Mouse (Mus musculus) hindbrain, embryonic 13.5 days (tissue): Measurements from ENCODE around the gene Ptov1. TPM values are rescaled to one million over a fixed set of nuclear protein-coding genes. Genes with fewer than 3 reads are reported as not detected.
A peak's percentile ranks its signal among the peaks of the same experiment; 100 is the strongest.

Source experiments
- ATAC-seq: fragments of 200-750 bp; cut with Nextera tagmentation; 2 replicates; pipeline ENCODE4 v1.8.0; 2017; ENCODE audit warnings: moderate TSS enrichment; ENCODE audit not compliant: low FRiP score
- H3K27ac ChIP-seq: fragments of 300-500 bp; sonication (generic); 2 replicates; pipeline ENCODE4 v1.5.1; 2015; ENCODE audit warnings: inconsistent platforms, mild to moderate bottlenecking, moderate library complexity
- H3K27me3 ChIP-seq: fragments of 300-500 bp; sonication (generic); 2 replicates; pipeline ENCODE4 v1.6.1; 2015; ENCODE audit warnings: mild to moderate bottlenecking, inconsistent platforms
- H3K36me3 ChIP-seq: fragments of 300-500 bp; sonication (generic); 2 replicates; pipeline ENCODE4 v1.6.1; 2015; ENCODE audit warnings: mild to moderate bottlenecking, inconsistent platforms
- H3K4me1 ChIP-seq: fragments of 300-500 bp; sonication (generic); replicated peaks from 2 replicates; pipeline ENCODE4 v1.6.1; 2015; ENCODE audit warnings: inconsistent platforms
- H3K4me2 ChIP-seq: fragments of 300-500 bp; sonication (generic); 2 replicates; pipeline ENCODE4 v1.6.1; 2015; ENCODE audit warnings: inconsistent platforms, mild to moderate bottlenecking, moderate library complexity
- H3K4me3 ChIP-seq: fragments of 300-500 bp; sonication (generic); 2 replicates; pipeline ENCODE4 v1.5.1; 2015; ENCODE audit warnings: mild to moderate bottlenecking, inconsistent platforms
- H3K9ac ChIP-seq: fragments of 300-500 bp; sonication (generic); 2 replicates; pipeline ENCODE4 v1.6.1; 2015; ENCODE audit warnings: mild to moderate bottlenecking, inconsistent platforms
- H3K9me3 ChIP-seq: fragments of 300-500 bp; sonication (generic); 2 replicates; pipeline ENCODE4 v1.6.1; 2016; ENCODE audit warnings: inconsistent platforms
- WGBS: fragments of 180-500 bp; shearing (Covaris S2); methylation state at CpG from one replicate; pipeline ENCODE4 v1.1.7; 2015; 5-methylcytosine and 5-hydroxymethylcytosine counted together
- polyA plus RNA-seq: library from polyadenylated mRNA; unstranded; fragments of >200 nt; fragmentation: Nextera tagmentation; extraction: Ambion mirVana; gene quantifications from 2 replicates; pipeline ENCODE4 v1.2.1, GENCODE M21; 2015

Ptov1 gene
- polyA plus RNA-seq, 1 experiment from 2014 or later: 495 TPM

- no peaks in the 10 kb centered on the region for H3K9me3 ChIP-seq
- peak overlapping the region; percentile 93 for H3K27ac ChIP-seq
- peaks cover 29% of the 10 kb centered on the region for H3K36me3 ChIP-seq
- H3K4me3 ChIP-seq: peak overlapping the region; percentile 56
- H3K4me2 ChIP-seq: peak overlapping the region; percentile 80
- H3K9ac ChIP-seq: peak overlapping the region; percentile 76
- no peak for ATAC-seq
- 28% methylated on average over 10 of the region's 10 CpGs for WGBS
- peaks cover 61% of the 10 kb centered on the region for H3K4me1 ChIP-seq
- no peaks in the 10 kb centered on the region for H3K27me3 ChIP-seq
Measured at GRCm38 (mm10) chr7:44896499-44896898, 26.9 kb upstream of the Ptov1 start.

- peaks cover 61% of the 10 kb centered on the region for H3K4me1 ChIP-seq
- no peaks in the 10 kb centered on the region for H3K27me3 ChIP-seq
- peak; percentile 84 for ATAC-seq
- H3K9ac ChIP-seq: peak within 1 kb of the TSS; percentile 76
- H3K27ac ChIP-seq: peak within 1 kb of the TSS; percentile 93
- peak within 1 kb of the TSS; percentile 56 for H3K4me3 ChIP-seq
- no peaks in the 10 kb centered on the region for H3K9me3 ChIP-seq
- under 1% methylated on average over 34 of the region's 34 CpGs for WGBS
- peaks cover 22% of the 10 kb centered on the region for H3K36me3 ChIP-seq
- H3K4me2 ChIP-seq: peak within 1 kb of the TSS; percentile 80
Measured at GRCm38 (mm10) chr7:44895593-44896434, 26.2 kb upstream of the Ptov1 start, which contains the start of gene Fuz. Gene Fuz (plus strand): TSS chr7:44896079.

- Histone ChIP-seq H3K9ac (no peak overlapping the region), H3K36me3 (peaks cover 16% of the 10 kb centered on the region), H3K27ac (peak overlapping the region; percentile 93), H3K9me3 (no peaks in the 10 kb centered on the region), H3K4me2 (peak overlapping the region; percentile 80), H3K4me3 (peak overlapping the region; percentile 56), H3K4me1 (peaks cover 67% of the 10 kb centered on the region), H3K27me3 (no peaks in the 10 kb centered on the region)
- 24% methylated on average over 7 of the region's 7 CpGs for WGBS
- no peak for ATAC-seq
Measured at GRCm38 (mm10) chr7:44895206-44895592, 25.6 kb upstream of the Ptov1 start.

GRCm38 (mm10) chr7:44894175-44894574 lies 24.6 kb upstream of the Ptov1 start:
- Histone ChIP-seq H3K4me2 (no peak overlapping the region), H3K4me1 (peaks cover 75% of the 10 kb centered on the region), H3K27ac (peak overlapping the region; percentile 93), H3K36me3 (peaks cover 12% of the 10 kb centered on the region), H3K9me3 (no peaks in the 10 kb centered on the region), H3K4me3 (no peak overlapping the region), H3K9ac (no peak overlapping the region), H3K27me3 (no peaks in the 10 kb centered on the region)
- 88% methylated on average over 3 of the region's 3 CpGs for WGBS
- no peak for ATAC-seq

GRCm38 (mm10) chr7:44893197-44893596 lies 23.6 kb upstream of the Ptov1 start:
- Histone ChIP-seq H3K4me3 (peak overlapping the region; percentile 27), H3K27me3 (no peaks in the 10 kb centered on the region), H3K36me3 (peaks cover 16% of the 10 kb centered on the region), H3K4me1 (peaks cover 78% of the 10 kb centered on the region), H3K9ac (peak overlapping the region; percentile 62), H3K4me2 (peak overlapping the region; percentile 91), H3K9me3 (no peaks in the 10 kb centered on the region), H3K27ac (peak overlapping the region; percentile 90)
- no peak for ATAC-seq
- 15% methylated on average over 8 of the region's 8 CpGs for WGBS

GRCm38 (mm10) chr7:44892276-44892921 lies 22.8 kb upstream of the Ptov1 start, which contains the start of gene Med25:
Gene Med25 (minus strand): TSS chr7:44892712.
- H3K9ac ChIP-seq: peak within 1 kb of the TSS; percentile 95
- peaks cover 19% of the 10 kb centered on the region for H3K36me3 ChIP-seq
- peaks cover 76% of the 10 kb centered on the region for H3K4me1 ChIP-seq
- peak; percentile 71 for ATAC-seq
- peak within 1 kb of the TSS; percentile 90 for H3K4me3 ChIP-seq
- H3K27me3 ChIP-seq: no peaks in the 10 kb centered on the region
- under 1% methylated on average over 56 of the region's 56 CpGs for whole genome bisulfite sequencing
- H3K27ac ChIP-seq: peak within 1 kb of the TSS; percentile 99
- H3K9me3 ChIP-seq: no peaks in the 10 kb centered on the region
- peak within 1 kb of the TSS; percentile 91 for H3K4me2 ChIP-seq

GRCm38 (mm10) chr7:44891611-44892010 lies 22.0 kb upstream of the Ptov1 start:
- no peak for ATAC-seq
- peaks cover 76% of the 10 kb centered on the region for H3K4me1 ChIP-seq
- H3K4me3 ChIP-seq: peak overlapping the region; percentile 90
- 15% methylated on average over 6 of the region's 6 CpGs for WGBS
- H3K4me2 ChIP-seq: peak overlapping the region; percentile 91
- H3K36me3 ChIP-seq: peaks cover 27% of the 10 kb centered on the region
- H3K27me3 ChIP-seq: no peaks in the 10 kb centered on the region
- H3K27ac ChIP-seq: peak overlapping the region; percentile 99
- H3K9ac ChIP-seq: peak overlapping the region; percentile 95
- no peaks in the 10 kb centered on the region for H3K9me3 ChIP-seq

GRCm38 (mm10) chr7:44890737-44891136 lies 21.1 kb upstream of the Ptov1 start:
- ATAC-seq: no peak
- peak overlapping the region; percentile 91 for H3K4me2 ChIP-seq
- H3K9me3 ChIP-seq: no peaks in the 10 kb centered on the region
- peak overlapping the region; percentile 99; the same call in 1 of the 2 replicates for H3K27ac ChIP-seq
- H3K4me1 ChIP-seq: peaks cover 71% of the 10 kb centered on the region
- peaks cover 33% of the 10 kb centered on the region for H3K36me3 ChIP-seq
- 49% methylated on average over 4 of the region's 4 CpGs for WGBS
- peak overlapping the region; percentile 90 for H3K4me3 ChIP-seq
- no peaks in the 10 kb centered on the region for H3K27me3 ChIP-seq
- peak overlapping the region; percentile 95 for H3K9ac ChIP-seq

- Histone ChIP-seq H3K27me3 (no peaks in the 10 kb centered on the region), H3K4me1 (peaks cover 70% of the 10 kb centered on the region), H3K9ac (peak overlapping the region; percentile 95)
Measured at GRCm38 (mm10) chr7:44890180-44890579, 20.6 kb upstream of the Ptov1 start.

GRCm38 (mm10) chr7:44888256-44889105 lies 18.9 kb upstream of the Ptov1 start:
- 82% methylated on average over 13 of the region's 13 CpGs for WGBS
- H3K4me1 ChIP-seq: peaks cover 55% of the 10 kb centered on the region
- ATAC-seq: no peak
- H3K4me2 ChIP-seq: peak overlapping the region; percentile 24
- H3K27ac ChIP-seq: 0 out of 2 replicates have a peak overlapping the region, but pooled peaks have one; percentile 3
- peaks cover 54% of the 10 kb centered on the region for H3K36me3 ChIP-seq
- H3K27me3 ChIP-seq: no peaks in the 10 kb centered on the region
- H3K9me3 ChIP-seq: no peaks in the 10 kb centered on the region
- peak overlapping the region; percentile 53; the same call in 1 of the 2 replicates for H3K9ac ChIP-seq
- H3K4me3 ChIP-seq: no peak overlapping the region

More at GRCm38 (mm10) chr7:44890180-44890579, 20.6 kb upstream of the Ptov1 start:
- peak overlapping the region; percentile 90 for H3K4me3 ChIP-seq
- peaks cover 39% of the 10 kb centered on the region for H3K36me3 ChIP-seq
- 77% methylated on average over 7 of the region's 7 CpGs for WGBS
- H3K9me3 ChIP-seq: no peaks in the 10 kb centered on the region
- H3K27ac ChIP-seq: 0 out of 2 replicates have a peak overlapping the region, but pooled peaks have one; percentile 99
- H3K4me2 ChIP-seq: peak overlapping the region; percentile 91
- no peak for ATAC-seq

- Histone ChIP-seq H3K9me3 (no peaks in the 10 kb centered on the region), H3K4me3 (no peak overlapping the region), H3K9ac (peak overlapping the region; percentile 35), H3K27me3 (no peaks in the 10 kb centered on the region), H3K4me1 (peaks cover 49% of the 10 kb centered on the region), H3K36me3 (peaks cover 69% of the 10 kb centered on the region), H3K27ac (no peak overlapping the region), H3K4me2 (no peak overlapping the region)
- no peak for ATAC-seq
- WGBS: 86% methylated on average over 7 of the region's 7 CpGs
Measured at GRCm38 (mm10) chr7:44886964-44887363, 17.4 kb upstream of the Ptov1 start.
